Mouse (Mus musculus): ENCODE measurements at regions not wholly inside any gene's neighbourhood (a gene's known extent, or its start where the extent isn't known, plus 50 kb on each side); places are given as distances from the start of the nearest gene placed in this dataset.

DNA sequence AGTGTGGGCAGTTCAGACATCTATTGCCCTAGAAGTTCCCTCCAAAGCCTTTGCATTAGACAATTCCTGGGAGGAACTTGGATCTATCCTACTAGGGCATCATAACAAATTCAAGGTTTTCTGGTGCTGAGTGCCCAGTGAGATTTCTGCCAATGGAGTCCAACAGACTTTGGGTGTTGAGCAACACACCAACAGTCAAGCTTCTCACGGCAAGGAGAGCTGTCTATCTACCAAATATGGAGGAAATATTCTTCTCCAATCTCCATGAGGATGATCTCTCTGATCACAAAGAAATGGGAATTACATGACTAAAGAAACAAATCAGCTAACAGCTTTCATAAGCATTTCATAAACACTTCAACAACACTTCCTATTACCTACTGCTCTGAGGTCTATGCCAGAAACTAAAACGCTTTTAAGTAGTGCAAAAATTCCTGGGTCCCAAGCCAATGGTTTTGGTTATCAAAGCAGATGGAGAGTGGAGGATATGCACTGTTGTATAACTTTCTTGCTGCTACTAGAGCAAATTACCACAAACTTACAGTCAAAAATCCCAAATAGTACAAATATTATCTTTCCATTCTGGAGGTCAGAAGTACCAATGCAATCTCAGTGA is 351.8 kb upstream of the Atp2b1 start:
- no peak for DNase-seq (ENCODE audit: inconsistent ontology term)

DNA sequence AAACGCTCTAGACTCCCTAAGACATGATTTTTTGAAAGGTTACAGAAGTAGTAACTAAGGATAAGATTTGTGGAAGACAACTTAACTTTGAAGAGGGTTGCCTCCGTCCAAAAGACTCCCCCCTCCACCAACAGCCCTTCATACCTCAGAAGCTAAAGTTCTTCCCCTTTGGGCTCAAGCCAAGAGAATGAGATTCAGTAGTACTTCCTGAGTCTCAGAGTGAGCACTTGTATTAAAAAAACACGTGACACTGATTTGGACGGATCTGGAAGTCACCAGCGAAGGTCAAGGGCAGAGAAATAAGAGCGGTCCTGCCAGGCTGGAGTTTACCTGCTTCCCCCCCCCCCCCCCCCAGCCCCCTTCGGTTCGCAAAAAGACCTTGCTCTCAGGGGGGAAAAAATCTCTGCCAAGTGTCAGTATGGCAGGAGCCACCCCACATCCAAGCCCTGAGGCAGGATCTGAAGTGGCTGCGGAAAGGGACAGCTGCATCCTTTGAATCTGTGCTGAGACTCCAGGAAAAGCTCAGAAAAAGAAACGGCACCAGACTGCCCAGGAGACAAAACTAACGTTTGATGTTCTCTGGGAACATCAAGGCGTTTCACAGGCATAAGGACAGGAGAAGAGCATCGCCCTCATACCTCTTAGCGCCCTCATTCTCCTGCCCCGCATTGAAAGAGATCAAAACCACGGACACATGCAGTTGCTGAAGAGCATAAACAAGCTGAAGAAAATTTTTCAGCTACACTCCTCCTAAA is 341.2 kb upstream of the Atp2b1 start:
- DNase-seq (ENCODE audit: inconsistent ontology term) = no peak

DNA sequence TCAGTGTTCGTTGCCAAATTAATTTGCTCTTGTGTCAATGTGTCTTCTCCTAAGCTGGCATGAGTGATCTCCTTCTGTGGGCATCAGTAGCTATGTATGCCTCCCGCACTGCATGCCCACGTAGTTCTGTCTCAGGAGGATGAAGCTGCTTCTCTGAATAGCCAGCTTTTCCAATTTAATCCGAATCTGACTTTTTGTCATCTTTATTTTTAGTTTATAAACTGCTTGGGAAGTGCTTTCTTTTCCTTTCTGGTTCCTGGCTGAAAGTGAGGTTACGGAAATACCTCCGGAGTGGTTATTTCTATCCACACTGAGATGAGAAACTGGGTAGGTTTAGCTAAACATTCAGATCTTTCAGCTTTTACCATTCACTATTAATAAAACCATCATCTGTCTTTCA is 337.2 kb upstream of the Atp2b1 start:
- no peak for DNase-seq (ENCODE audit: inconsistent ontology term)

DNA sequence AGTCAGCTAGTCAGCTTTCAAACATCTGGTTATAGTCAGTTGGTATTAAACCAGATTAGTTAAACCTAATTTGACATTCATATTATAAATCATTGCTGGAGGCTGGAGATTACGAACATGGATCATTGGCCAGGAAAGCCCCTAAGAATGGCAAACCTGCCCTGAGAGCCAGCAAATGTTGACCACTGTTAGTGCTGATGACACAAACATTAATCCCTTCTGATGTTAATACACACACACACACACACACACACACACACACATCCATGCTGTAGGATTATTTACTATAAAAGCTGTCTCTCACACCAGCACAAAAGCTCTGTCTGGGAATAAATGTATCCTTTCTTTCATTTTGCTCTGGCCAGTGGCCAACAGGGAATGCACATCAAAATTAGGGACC is 329.4 kb upstream of the Atp2b1 start:
- no peak for DNase-seq (ENCODE audit: inconsistent ontology term)

DNA sequence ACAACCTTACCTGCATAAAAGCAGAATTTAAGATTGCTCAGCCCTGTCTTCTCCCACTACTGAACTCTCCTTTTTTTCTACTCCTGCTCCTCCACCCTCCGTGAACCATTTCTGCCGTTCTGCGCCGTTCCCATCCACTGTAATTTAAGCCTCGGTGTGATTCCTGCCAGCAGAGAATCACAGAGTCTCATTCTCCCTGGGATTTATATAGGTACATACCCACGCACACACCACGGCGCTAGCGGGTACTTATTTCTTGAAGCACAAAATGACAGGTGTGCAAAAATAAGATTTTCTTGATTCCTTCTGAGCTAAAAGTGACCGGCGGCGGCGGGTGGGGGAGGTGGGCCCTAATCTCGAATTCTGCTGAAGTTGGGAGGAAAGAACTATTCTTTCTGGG is 324.5 kb upstream of the Atp2b1 start:
- no peak for DNase-seq (ENCODE audit: inconsistent ontology term)

DNA sequence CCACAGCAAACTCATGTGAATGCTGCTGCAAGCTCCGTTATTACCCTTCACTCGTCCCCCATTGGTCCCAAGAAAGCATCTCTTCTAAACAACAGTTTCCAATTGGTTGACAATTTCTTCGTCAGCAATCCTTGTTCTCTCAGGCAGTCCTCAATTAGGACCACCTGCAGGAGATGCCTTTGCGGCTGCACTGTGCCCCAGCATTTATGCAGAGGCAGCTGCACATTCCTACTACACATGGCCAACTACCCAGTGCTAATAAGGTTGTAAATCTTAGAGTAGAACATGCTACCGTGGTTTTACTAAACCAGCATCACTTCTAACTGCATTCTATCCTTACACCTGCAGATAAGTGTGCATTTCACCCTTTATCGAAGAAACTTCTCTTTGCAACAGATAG is 322.1 kb upstream of the Atp2b1 start:
- no peak for DNase-seq (ENCODE audit: inconsistent ontology term)

DNA sequence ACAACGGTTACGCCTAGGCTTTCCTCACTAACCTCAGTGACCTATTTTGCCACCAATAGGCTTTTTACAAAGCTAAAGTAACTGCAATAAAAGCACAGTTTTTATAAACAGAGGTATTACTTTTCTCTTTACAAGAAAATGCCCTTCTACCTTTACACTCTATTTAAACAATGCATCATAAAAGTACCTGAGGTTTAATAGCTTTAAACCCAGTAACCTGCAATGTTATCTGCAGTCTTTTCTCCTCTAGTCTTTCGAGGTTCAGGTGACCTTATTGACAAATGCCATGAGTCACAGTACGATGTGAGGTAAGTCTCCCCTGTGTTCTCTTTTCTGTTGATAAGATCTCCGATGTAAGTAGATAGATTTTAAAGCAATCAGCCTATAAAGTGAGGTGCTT is 320.3 kb upstream of the Atp2b1 start:
- DNase-seq (ENCODE audit: inconsistent ontology term) = no peak

DNA sequence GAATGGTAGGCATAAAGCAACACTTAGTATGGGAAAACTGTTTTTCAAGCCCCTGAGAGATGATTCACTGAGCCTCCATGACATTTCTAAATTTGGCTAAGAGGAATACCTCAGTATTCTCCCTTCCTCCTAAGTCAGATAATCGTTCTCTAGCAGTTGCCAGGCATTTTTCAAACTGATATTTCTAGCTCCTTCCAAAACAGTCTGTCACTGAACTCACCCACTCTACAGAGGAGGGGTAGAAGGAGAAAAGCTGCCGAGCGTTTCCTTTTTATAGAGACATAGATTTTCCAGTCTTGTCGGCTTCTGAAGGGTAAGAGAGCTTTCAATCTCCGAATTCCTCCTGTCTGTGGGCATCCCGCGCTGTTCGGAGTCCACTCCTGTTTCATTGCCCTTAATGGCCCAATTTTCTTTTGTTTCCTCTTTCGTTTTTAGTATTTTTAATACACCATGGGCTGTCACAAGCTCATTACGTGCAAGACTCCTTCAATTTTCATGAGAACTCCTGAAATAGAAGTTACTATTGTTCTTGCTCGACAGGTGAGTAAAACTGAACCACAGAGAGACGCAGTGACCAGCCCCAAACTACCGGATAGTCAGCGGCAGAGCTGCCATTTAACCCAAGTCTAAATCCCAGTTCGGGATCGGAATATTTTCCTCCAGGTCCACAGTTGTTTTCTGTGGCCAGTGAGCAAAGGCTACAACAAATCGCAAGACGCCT is 305.8 kb upstream of the Atp2b1 start:
- no peak for DNase-seq (ENCODE audit: inconsistent ontology term)

DNA sequence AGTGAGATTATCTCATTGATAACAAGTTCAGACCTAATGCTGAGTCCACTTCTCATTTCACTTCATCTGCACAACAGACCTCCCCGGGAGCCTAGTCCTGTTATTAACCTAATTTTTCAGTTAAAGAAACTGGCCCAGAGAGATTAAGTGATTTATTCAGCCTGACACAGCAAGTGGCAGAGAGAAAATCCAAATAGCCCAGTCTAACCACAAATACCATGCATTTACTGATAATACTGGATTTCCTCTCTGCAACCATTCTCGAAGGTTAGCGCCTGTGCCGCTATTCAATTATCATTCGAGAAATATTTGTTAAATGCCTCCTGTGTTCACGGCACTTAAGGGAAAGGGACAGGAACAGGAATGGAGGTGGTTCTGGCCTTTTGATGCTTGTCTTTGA is 303.5 kb upstream of the Atp2b1 start:
- no peak for DNase-seq (ENCODE audit: inconsistent ontology term)

DNA sequence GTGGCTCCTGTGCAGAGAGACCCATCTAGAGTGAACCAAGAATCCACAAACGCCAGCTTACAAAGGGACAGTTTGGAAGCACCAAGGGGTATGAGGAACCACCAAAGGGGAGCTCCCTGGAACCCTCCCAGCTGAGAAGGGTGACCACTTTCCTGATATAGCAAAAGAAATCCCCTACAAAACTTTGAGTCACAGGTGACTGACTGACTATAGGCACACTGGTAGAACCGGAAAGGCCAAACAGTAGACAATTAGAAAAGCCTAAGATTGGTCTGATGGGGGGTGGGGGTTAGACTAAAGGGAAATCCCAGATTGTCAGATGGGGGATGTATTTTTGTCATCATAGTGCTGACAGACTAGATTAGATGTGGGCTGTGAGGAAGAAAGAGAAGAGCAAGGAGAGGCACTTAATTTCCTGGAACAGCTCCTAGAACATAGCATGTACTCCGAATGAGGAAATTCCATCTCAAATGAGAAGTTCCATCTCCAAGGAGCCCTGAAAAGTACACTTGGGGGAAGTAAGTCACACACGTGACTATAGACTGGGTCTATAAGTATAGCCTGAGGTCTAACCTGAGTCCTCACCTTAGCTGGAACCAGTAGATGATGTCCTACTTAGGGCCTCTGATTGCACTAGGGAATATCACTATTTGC is 302.4 kb upstream of the Atp2b1 start:
- no peak for DNase-seq (ENCODE audit: inconsistent ontology term)

DNA sequence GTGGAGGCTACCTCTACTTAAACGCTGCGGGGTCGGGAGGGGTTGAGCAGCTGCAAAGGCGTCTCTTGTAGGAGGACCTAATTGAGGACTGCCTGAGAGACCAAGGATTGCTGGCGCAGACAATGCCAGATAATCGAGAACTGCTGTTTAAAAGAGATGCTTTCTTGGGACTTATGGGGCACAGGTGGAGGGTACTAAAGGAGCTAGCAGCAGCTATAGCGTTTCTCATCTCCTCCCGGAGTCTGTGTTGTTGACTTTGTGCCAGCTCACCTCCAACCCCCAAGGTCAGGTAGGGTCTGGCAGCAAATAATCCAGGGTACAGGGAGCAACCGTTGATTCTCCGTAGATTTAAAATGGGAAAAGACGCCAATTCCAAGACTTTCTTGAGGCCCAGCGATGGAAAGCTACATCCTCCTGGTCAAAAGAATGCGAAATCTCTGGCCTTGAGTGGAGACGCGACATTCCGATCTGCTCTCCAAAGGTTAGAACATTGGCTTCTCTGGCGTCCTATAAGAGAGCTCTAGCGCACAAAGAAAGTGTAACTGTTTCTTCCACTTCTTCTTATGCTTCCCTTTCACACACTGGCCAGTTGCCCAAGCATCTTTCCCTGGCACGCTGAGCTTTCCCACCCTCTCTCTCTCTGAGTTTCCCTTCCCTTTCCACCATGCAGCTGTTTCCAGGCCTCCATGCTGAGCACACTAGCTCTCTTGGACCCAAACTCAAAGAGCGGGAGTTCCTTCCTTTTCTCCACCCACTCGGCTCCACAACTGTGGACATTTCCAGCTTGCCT is 295.3 kb upstream of the Atp2b1 start:
- DNase-seq (ENCODE audit: inconsistent ontology term) = no peak

DNA sequence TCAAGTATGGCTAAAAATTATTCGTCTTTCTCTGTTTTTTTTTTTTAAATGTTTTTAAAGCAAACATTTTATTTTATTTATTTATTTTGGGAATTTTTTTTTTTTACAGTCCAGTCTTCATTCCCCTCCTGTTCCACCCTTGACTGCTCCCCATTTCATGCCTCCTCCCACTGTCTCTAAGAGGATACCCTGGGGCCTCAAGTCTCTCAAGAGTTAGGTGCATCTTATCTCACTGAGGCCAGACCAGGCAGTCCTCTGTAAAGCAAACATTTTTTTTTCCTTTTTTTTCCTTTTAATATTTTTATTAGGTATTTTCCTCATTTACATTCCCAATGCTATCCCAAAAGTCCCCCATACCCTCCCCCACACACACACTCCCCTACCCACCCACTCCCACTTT is 290.1 kb upstream of the Atp2b1 start:
- DNase-seq (ENCODE audit: inconsistent ontology term) = no peak

DNA sequence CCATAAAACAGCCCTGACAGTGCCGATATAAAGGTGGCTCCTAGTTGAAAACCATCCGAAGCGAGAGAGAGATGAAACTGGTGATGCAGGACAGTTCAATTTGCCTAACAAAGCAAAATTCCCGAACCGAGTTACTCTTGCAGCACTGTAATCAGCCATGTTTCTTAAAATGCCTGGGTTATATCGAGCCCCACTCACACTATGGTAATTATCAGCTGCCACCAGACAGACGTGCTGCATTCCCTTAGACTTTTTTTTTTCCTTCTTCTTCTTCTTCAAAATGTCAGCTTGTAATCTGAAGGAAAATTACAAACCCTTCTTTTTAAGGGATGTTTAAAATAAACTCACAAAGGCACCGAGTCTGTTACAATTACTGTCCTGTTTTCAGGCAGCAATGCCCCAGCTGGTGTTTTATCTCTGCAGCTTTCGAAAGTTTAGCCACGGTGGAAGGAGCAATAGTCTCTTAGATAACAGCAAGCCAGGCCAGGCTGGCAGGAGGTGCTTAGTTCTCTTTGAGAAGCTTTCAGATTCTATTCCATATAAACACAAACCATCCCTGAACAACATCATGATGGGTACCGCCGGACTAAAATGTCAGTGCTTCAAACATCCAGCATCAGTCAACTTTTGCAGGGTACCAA is 289.4 kb upstream of the Atp2b1 start:
- no peak for DNase-seq (ENCODE audit: inconsistent ontology term)

DNA sequence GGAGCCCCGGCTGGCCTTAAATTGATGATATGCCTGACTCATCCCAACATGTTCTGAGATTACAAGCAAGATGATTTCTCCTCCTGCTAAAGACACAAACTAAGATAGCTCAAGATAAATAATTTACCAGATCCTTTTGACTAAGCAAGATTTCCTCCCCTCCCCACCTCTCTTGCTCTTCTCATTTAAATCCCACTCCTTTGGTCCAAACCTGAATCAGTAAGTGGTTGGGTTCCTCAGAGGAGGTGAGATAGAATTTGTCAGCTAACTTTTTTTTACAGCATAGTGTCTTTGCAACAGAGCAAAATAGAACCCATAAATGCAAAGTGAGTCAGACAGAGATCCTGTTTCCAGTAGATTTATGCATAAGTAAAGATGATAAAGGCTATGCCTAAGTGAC is 286.0 kb upstream of the Atp2b1 start:
- DNase-seq (ENCODE audit: inconsistent ontology term) = no peak

DNA sequence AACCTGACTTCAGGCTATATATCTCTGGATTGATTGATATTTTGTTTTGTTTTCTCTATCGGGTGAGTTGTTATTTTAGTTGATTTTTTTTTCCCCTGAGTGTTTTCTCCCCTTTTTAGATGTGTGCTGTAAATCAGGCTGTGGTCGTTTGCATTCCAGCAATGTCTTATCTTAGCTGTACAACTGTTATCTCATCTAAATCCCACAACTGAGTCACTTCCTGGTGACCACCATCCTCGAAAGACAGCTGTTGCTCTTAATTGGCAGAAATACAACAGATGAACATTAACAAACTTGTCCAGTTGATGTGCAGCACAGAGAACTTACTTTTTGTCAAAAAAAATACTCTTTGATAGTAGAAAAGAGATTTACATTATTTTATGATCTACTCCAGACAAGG is 285.0 kb upstream of the Atp2b1 start:
- no peak for DNase-seq (ENCODE audit: inconsistent ontology term)

DNA sequence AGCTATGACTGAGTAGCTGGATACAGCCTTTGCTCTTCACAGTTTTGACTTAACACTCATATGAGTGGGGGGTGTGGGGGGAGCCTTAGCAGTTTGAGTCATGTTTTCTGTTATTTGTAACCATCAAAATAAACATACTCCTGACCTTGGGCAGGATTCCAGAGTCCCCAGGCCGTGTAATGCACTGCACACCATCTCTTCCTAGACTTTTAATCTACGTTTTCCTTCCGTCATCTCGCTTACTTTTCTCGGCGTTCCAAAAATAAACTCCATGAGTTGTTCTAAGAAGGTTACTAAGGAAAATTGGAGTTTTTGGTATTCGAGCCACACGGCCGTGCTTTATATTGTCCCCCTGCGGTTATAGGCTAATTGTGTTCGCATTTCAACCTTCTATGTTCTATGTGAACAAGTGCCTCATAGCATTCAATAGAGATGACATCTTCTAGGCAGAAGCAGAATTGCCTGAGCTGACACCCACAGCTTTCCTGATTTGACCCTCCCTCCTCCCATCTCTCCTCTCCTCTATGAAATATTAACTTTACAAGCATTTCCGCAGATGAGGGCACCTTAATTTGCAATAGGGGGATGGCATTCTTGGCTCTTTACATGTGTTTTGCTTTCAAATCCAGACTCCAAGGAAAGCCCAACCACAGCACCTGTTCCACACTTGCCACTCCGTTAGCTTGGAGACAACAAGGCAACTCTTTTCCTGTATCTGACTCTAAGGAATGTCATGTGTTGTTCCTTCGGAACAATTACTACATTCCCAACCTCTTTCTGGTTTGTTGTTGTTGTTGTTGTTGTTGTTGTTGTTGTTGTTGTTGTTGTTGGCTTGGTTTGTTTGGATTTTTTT is 276.2 kb upstream of the Atp2b1 start:
- no peak for DNase-seq (ENCODE audit: inconsistent ontology term)

DNA sequence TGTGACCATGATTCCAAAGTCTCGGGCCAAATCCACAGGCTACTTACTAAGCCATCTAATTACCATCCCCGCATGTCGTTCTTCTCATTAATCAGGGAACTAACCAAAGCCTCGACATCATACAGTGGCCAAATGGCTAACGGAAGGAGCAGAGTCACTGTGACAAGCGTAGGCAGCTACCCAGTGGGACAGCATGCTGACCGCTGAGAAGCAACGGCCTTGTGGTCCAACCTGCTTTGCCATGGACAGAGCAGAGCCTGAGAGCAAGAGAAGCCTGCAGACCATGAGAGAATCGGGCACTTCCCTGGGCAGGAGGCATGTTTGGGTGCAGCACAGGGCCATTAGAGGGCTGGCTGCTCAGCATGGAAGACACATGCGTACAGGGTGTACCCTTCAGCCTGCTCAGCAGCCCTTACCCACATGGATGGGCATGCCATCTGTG is 268.5 kb upstream of the Atp2b1 start:
- peak; percentile 75 for DNase-seq (ENCODE audit: inconsistent ontology term)

DNA sequence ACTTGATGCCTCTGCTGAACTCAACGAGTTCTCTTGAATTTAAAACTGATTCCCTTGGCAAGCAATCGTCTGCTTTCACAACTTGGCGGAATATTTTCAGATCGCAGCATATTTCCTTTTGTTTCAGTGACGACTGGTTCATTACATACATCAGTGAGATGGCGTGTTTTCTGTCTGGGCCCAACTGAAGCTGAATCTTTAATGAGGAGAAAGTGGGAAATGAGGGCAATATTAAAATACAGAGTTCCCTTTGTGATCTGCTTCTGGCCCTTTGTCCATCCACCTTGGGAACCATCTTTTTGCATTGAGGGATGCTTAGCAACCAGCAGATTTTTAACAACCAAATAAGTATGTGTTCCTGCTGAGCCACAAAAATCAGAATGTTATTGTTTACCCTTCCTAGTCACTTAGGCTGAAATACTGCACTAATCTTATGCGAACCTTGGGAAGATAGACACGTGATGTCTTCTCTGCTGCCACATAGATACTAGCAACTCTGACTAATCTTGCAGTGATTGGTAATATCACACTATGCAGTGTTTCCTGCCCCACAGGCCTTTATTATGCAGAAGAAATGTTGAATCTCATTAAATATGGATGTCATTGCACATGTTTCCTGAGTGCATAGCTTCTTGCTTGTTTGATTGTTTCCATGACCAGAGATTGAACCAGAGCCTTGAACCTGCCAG is 267.8 kb upstream of the Atp2b1 start:
- DNase-seq (ENCODE audit: inconsistent ontology term) = peak; percentile 79

DNA sequence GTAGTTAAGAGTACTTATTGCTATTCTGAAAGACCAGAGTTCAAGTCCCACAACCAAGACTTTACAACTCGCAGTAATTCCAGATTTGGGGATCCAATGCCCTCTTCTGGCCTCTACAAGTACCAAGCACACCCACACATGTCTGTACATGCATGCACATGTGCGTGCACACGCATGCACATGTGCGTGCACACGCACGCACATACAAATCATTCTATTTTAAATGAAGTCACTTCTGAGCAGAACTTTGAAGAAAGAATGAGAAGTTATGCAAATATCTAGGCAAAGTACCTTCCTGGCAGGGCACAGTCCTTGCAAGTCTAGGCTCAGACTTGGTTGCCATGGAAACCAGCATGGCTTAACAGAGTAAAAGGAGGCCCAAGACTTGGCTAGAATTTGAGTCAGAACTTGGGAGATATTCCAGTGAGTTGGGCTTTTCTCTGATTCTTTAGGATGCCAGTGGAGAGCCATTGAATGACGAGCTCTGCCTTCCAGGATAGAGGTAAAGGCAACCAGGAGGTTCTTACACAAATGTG is 265.4 kb upstream of the Atp2b1 start:
- no peak for DNase-seq (ENCODE audit: inconsistent ontology term)

All from Muller cell, postnatal 12 days (primary cell).